Mouse (Mus musculus) G1E-ER4 (cell line): ENCODE results near the gene Sema3f. TPM values are rescaled to one million over a fixed set of nuclear protein-coding genes. Genes with fewer than 3 reads are reported as not detected.

Experiments
- GATA1 ChIP-seq: IDR thresholded peaks from one replicate; pipeline ENCODE4 v1.8.0; 2012; ENCODE audit warnings: low read length, inconsistent platforms
- polyA plus RNA-seq: library from polyadenylated mRNA; stranded (reverse); fragments of >175 nt; gene quantifications from 2 replicates; pipeline ENCODE4 v1.2.3, GENCODE M21; 2012

Sema3f gene
- polyA plus RNA-seq = 0.02 and 0.05 TPM in 2 replicates

DNA sequence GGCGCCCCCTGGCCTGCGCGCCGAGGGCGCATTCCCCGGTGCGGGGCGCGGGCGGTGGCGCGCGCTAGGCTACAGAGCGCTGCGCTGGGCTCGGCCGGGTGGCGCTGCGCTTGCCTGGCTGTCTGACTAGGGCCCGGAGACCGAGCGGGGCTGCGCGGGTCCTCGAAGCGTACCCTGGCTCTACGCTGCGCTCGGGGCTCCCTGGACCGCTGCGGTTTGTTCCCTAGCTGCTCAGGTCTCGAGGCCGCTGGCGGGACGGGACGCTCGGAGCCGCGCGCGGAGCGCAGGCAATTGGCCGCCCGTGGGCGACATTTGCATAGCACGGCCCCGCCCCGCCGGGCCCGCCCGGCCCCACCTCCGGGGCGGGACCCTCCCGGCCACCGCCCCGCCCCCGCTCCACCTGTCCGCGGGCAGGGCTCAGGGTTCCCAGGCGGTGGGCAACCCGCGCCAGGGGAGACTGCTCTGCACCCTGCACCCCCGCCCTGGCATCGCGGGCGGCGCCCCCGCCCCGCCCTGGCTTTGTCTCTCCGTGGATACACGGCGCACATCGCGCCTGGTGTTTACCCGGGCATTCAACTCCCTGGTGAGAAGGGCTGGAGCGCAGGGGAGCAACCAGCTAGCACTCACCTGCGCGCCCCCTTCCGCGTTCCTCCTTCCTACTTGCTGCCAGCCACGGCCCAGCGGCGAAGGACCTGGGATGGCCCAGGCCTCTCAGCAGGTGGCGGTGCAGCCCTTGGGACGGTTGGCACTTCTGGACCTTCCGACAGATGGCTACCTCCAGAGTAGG, at the start of gene Sema3f:
Gene Sema3f (minus strand): TSS at position 779 of the 787 bp plus-strand sequence.
- TF ChIP-seq GATA1 = no peak

DNA sequence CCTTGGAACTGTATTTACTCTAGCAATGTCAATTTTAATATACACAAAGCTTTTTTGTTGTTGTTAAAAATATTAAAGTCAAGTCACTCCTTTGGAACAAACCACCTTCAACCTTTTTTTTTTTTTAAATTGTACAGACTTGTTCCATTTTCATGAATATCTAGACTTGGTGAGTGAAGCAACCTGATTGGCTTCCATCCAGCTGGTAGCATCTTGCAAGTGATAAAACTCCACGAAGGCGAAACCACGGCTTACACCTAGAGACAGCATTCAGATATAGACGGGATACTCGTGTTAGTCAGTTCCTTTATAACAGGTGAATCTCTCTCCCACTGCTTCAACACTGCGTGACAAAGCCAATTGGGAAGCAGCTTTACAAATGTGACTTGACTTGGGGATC, 49.3 kb upstream of the Sema3f start:
- TF ChIP-seq GATA1 = no peak

DNA sequence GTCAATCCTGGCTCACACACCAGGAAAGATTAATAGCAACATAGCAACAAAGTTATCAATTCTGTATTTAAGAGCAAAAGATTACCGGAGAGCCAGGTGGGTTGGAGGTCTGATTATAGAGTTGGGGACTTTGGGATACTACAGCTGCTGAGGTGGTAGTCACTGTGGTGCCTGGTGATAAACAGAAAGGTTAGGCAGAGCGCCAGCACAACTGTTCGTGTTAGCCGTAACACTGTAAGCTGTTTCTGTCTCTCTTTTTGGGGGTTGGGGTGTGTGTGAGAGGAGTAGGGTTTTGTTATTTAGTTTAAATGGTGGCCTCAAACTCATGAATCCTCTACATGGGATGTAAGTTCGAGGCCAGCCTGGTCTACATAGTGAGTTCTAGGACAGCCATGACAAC, 40.1 kb upstream of the Sema3f start:
- TF ChIP-seq GATA1 = no peak

DNA sequence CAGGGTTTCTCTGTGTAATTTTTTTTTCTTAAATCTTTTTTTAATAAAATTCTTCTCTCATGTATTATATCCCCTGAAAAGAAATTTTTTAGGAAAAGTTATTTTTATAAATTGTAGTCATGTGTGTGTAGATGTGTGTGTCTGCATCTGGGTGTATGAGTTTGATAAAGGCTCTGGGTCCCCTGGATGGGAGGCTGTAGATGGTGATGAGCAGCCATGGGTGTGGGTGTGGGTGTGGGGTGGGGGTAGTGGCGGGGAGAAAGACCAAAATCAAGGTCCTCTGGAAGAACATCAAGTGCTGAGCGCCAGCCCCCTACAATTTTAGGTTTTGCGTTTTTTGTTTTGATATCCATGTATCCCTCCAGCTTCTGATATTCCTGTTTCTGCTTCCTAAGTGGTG, 37.8 kb upstream of the Sema3f start:
- TF ChIP-seq GATA1 = no peak

DNA sequence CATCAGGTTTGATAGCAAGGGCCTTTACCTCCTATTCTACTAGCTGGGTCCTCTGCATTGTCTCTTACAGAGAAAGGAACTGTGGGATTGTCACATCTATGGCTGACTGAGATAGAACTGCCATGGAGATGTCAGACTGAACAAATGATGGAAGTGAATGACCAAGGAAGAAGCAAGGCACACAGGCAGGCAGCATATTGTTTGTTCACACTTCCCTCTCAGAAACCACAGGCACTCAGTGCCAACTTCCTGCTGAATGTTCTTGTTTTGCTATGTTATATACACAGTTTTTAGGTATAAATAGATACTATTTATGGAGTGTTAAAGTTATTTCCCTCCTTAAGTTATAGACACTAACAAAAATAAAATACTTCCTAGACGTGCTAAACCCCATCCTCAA, 37.0 kb upstream of the Sema3f start:
- no peak for TF ChIP-seq GATA1

DNA sequence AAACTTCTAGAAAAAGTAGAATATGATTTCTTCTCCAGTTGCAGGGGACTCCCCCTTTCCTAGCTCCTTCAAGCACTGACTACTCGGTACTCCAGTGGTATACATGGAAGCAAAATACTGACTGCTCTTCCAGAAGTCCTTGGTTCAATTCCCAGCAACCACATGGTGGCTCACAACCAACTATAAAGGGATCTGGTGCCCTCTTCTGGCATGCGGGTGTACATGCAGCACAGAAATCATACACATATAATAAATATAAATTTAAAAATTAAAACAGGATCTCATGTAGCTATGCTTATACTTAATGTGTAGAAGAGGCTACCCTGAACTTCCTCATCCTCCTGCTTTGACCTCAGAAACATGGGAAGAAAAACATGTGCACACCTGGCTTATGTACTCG, 36.4 kb upstream of the Sema3f start:
- TF ChIP-seq GATA1 = no peak

DNA sequence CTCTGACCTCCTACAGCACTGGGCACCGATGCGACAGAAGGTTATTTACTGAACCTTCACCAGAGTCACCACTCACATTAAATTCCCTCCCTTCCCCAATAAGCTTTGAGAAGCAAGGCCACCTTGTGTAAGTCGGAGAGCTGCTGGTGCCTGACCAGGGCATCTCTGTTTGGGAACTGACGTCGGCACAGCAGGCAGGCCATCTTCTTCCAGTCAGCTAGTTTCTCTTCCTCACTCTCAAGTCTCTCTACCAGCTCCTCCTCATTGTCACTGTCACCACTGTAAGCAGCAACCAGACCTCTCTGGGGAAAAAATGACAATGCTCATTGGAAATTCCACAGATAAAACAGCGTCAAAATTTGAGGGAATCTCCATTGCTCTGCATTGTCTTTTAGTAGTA, 33.8 kb upstream of the Sema3f start:
- no peak for TF ChIP-seq GATA1

DNA sequence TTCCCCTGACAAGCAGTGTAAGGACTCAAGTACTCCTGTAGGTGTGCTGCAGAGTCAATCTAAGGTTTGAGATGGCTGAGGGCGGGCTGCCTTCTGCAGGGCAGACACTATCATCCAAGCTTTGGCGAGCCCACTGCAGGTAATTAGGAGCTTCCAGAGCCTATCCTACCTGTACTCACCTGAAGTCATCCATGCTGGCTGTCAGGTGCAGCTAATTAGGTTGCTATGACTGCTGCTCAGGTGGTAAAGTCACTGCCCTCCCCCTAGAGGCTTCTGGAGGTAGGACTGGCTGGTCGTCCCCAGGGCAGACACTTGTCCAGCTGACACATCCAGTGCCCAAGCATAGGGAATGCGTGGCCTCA, 28.5 kb upstream of the Sema3f start:
- no peak for TF ChIP-seq GATA1

DNA sequence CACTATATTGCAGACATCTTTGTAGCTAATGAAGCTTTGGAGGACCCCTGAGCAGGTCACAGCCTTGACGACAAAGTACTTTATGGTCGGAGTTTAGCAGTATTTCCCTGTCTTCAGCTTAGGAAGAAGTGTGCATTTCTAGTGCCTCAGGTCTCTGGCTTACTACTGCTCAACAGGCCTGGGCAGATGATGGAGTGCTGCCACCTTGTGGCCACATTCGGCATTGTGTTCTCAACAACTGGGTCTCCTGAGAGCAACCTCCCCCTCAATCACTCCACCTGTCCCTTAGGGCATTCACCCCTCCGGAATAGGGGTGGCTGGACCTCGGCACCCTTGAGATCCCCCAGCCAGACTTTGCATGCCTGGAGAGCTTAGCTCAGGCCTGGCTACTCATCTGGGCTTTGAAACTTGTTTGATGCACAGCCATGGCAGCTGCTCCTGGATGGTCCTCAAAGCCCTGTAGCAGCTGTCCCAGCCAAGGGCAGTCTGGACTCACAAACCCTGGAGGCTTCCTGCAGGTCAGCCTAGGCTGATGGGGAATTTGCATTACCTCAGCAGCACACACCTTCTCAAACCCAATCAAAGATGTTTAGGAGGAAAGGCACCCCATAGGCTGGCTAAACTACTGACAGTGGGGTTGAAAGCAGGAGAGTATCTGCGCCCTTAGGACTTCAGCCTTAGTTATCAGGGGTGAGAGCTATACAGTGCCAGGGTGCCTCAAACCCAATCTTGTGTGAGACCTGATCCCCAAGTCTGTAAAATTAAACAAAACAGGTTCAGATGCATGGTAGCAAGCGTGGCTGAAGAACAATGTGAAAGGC, 28.0 kb upstream of the Sema3f start:
- TF ChIP-seq GATA1 = no peak

DNA sequence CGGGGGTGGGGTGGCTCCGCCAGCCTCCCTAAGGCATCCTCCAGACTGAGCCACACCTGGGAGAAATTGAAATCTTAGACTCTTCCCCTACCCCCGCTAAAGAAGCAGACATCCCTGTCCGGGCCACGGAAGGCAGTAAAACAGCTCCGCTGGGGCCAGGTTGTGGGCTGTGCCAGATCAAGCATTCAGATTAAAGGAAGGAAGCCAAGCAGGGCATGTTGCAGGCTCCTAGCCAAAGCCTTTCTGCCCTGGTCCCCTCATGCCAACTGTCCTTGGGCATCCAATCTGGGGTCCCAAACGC, 25.9 kb upstream of the Sema3f start:
- TF ChIP-seq GATA1 = no peak

DNA sequence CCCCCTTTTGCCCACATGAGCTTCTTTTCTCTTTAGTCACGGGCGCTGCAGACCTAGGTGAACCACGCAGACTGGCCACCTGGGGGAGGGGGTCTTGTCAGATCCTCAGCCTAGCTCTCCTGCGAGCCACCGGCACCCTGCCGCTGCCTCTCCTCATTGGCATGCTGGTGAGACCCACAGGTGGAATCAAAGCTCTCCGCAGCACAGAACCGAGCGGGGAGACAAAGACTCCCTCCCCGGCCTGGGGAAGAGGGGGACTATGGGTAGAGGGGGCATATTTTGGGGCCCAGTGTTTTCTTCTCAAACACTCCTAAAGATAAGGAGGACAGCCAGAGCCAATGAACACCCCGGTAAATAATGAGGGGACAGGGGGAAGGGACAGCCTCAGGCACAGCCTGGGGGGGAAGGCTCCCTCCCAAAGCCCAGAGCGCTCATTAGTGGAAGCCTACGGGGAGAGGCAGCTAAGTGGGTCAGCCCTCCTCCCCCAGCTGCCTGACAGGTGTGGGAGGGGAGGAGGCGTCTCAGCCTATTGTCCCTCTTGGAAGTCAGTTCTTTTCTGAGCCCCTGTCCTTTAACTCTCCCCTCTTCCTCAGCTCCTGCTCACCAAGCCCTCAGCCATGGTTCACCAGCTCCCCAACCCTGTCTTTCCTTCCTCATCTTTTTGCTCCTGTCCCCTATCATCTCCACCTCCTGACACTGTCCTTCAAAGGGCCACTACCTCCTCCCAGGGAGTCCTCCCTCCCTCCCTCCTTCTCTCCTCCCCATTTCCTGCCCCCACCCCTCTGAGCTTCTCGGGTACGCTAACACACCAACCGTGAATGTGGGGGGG, 25.3 kb upstream of the Sema3f start:
- no peak for TF ChIP-seq GATA1

DNA sequence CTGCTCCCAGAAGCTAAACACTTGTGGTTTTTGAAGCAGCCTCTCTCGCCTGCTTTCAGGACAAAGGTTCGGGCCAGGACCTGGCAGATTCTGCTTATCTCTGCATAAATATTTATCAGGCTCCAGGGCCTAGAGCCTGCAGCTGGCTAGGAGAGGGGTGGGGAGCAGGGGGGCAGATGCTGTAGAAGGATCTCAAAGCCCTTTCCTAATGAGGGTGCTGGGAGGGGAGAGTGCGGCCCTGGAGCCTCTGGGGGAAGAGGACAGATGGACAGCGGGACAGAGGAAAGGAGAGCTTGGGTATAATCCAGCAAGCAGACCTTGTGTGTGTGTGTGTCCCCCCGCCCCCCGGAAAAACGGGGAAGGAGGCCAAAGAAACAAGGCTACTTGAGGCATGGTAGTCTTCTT, 24.3 kb upstream of the Sema3f start:
- no peak for TF ChIP-seq GATA1

DNA sequence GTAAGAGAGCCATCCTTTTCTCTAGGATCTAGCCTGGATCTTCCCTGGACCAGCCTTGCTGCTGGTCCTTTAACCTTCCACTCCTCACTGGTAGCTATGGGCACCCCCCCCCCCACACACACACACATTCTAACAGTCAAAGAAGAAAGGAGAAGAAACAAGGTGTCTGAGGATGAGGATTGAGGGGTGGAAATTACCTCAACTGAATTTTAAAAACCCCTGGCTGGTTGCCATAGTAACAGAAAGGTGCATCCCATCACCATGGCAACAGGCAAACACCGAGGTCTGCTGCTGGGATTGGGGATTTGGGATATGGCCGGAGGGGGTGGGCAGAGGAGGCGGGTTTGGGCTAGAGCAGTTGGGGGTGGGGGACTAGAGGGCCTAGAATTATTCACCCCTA, 19.4 kb upstream of the Sema3f start:
- no peak for TF ChIP-seq GATA1

DNA sequence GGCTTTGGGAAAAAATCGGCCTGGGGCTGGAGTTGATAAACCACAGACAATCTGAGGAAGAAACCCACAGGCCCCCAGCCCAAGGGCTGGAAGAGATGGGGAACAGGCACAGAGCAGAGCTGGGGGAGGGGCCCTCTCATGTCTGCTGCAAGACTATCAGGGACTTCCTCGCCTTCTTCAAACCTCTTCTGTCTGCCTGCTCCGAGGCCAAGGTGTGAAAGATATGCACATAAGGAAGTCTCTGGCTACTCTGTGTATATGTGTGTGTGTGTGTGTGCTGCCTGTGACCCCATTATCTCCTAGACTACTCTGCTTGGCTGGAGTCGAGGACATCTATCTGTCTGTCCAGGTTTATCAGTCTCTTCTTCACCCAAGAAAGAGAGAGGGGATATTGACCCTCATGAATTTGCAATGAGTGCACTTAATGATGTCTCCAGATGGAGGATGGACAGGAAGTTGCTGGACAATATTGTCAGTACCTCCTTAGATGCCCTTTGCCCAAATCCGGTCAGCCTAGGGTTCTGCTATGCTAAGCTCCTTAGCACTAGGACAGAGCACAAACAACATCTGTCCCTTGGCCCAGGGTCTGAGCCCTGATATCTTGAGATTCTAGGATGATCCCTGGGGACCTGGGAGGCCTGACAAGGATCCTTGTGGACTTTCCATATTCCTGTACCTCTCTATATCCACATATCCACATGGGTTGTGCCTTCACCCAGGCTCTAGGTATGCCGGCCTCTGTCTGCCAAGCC, 18.8 kb upstream of the Sema3f start:
- TF ChIP-seq GATA1 = no peak

DNA sequence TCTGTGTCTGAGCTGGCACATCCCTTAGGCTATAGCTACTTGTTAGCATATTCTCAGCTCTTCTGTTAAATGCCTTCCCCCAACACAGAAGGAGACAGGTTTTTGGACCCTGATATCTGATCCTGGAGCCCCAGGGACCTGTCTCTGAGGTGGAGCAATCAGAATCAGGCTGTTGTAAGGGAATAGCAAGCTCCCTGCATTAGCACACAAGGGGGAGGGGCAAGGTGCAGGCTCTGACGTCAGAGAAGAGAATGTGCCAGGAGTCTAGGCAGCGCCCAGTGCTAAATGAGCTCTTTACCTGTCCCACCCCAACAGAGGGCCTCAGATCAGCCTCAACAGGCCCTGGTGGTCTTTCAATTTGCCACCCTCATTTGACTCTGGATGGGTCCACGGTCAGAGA, 16.8 kb upstream of the Sema3f start:
- no peak for TF ChIP-seq GATA1
